Mouse (Mus musculus): ENCODE data around the gene Omd.

- TF ChIP-seq POLR2A (IDR thresholded peaks at IDR 0.05; ENCODE audit: extremely low read depth, insufficient read depth, low read length) (no peak), CTCF (IDR thresholded peaks at IDR 0.05; ENCODE audit: extremely low read depth, insufficient read depth, low read length) (no peak)
These were observed 21.3 kb downstream of the Omd start for GRCm38 (mm10) chr13:49603603-49604002.
